Mouse (Mus musculus) lung, adult 2 months (tissue): ENCODE measurements around the gene A3galt2.

ENCODE experiments used
- CTCF ChIP-seq: fragments of 200-500 bp; IDR thresholded peaks from 2 replicates; pipeline ENCODE4 v1.5.1; 2011; ENCODE audit warnings: mild to moderate bottlenecking, low read length, control low read depth; ENCODE audit not compliant: insufficient read depth
- POLR2A ChIP-seq: fragments of 200-500 bp; IDR thresholded peaks from 2 replicates; pipeline ENCODE4 v1.6.1; 2011; ENCODE audit warnings: low read depth, mild to moderate bottlenecking, control low read depth, low read length, borderline replicate concordance; ENCODE audit errors: extremely low read depth

DNA sequence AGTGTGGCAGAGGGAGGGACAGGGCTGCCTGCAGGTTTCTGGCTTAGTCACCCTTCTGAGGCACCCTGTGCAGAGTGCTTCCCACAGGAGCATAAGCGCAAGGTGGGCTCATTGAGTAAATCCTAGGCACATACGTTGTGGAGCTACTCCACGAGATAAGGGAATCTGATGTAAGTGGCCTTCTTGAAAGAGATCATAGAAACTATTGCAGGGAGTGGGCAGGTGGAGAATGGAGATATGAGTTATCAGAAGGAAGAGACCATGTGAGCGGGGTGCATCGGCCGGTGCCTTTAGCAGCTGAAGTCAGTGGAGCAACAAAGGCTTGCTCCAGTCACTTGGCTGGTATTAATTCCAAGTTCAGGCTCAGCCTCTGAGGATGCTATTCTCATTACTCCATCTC is 4.9 kb downstream of the A3galt2 start:
- TF ChIP-seq CTCF (no peak), POLR2A (no peak)
